In the genomic region with DNA sequence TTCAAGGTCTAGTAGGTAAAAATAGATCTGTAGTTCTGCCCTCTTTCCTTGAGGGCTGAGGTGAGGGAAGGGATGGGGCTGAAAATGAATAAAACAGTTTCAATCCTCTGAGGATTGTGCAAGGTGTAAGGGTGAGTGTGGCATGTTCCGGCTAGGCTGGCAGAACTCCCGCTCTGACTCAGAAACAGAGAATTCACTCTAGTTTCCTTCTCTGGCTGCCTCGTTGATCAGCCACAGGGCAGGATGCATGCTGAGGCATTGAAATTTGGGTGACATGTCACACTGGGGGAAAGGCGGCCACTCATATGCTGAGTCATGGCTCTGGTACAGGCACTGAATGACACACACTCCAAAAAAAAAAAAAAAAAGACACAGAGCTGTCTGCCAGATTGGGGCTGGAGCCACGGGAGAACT, we compare ENCODE assay signal across 9 mouse cellular contexts. TPM values are rescaled to one million over a fixed set of nuclear protein-coding genes. Genes with fewer than 3 reads are reported as not detected.
DNase-seq lines count a peak whose midpoint lies in the region; ATAC-seq lines count a peak whose summit lies in the region.
"Had no signal": no experiment of that assay in that cellular context is flagged by ENCODE, and none has a peak within 500 bp of the region (broad histone marks: within the 10 kb centered on the region; RNA-seq: fewer than 3 reads in every experiment).

No protein-coding gene starts in this region.

- no peak overlapping the region for H3K9ac ChIP-seq in kidney, embryonic 16.5 days (replicated peaks; ENCODE audit: low read length)
- no peak overlapping the region for H3K9ac ChIP-seq in heart, embryonic 12.5 days
- H3K9ac ChIP-seq in midbrain, embryonic 16.5 days (ENCODE audit: low read depth, low read length): no peak overlapping the region
- H3K9ac ChIP-seq in forebrain, embryonic 16.5 days (replicated peaks; ENCODE audit: low read depth, low read length): no peak overlapping the region
- H3K9ac ChIP-seq: hindbrain, embryonic 15.5 days had no signal

- no peaks in the 10 kb centered on the region for H3K9me3 ChIP-seq in kidney, embryonic 16.5 days (ENCODE audit: low read length)
- no peaks in the 10 kb centered on the region for H3K9me3 ChIP-seq in heart, embryonic 12.5 days (replicated peaks)
- H3K9me3 ChIP-seq in midbrain, embryonic 16.5 days (replicated peaks; ENCODE audit: control insufficient read depth, low read length, poor library complexity, severe bottlenecking): no peaks in the 10 kb centered on the region
- no peaks in the 10 kb centered on the region for H3K9me3 ChIP-seq in forebrain, embryonic 16.5 days (ENCODE audit: control insufficient read depth, low read length)
- H3K9me3 ChIP-seq: hindbrain, embryonic 15.5 days had no signal

- intact Hi-C loops in left cerebral cortex, postnatal 4 days (cut with DNase I): no loop called here

- peak; percentile 41 to 67 for DNase-seq in kidney, postnatal 25 days
- peak; percentile 92 for DNase-seq in adrenal gland, adult 2 months
- DNase-seq in lung, postnatal 4 days: peak; percentile 61 to 62
- DNase-seq in left cerebral cortex, postnatal 4 days: no peak

- H3K27me3 ChIP-seq in kidney, embryonic 16.5 days (ENCODE audit: insufficient read depth, low read length): no peaks in the 10 kb centered on the region
- H3K27me3 ChIP-seq in heart, embryonic 12.5 days (replicated peaks): no peaks in the 10 kb centered on the region
- H3K27me3 ChIP-seq in midbrain, embryonic 16.5 days (ENCODE audit: control insufficient read depth, insufficient read depth, low read depth, low read length): no peaks in the 10 kb centered on the region
- no peaks in the 10 kb centered on the region for H3K27me3 ChIP-seq in forebrain, embryonic 16.5 days (replicated peaks; ENCODE audit: control insufficient read depth, insufficient read depth, low read length)
- H3K27me3 ChIP-seq: hindbrain, embryonic 15.5 days had no signal

- WGBS in kidney, embryonic 16.5 days: 55% methylated on average over 5 of the region's 5 CpGs
- 41% methylated on average over 5 of the region's 5 CpGs for WGBS in heart, embryonic 12.5 days
- WGBS in midbrain, embryonic 16.5 days: 75% methylated on average over 5 of the region's 5 CpGs
- WGBS in forebrain, embryonic 16.5 days: 72% methylated on average over 5 of the region's 5 CpGs

- H3K36me3 ChIP-seq in kidney, embryonic 16.5 days (ENCODE audit: insufficient read depth, low read length): no peaks in the 10 kb centered on the region
- H3K36me3 ChIP-seq in heart, embryonic 12.5 days: no peaks in the 10 kb centered on the region
- H3K36me3 ChIP-seq in midbrain, embryonic 16.5 days (ENCODE audit: control insufficient read depth, insufficient read depth, low read length): no peaks in the 10 kb centered on the region
- H3K36me3 ChIP-seq in forebrain, embryonic 16.5 days (ENCODE audit: control insufficient read depth, insufficient read depth): no peaks in the 10 kb centered on the region
- H3K36me3 ChIP-seq: hindbrain, embryonic 15.5 days had no signal

- ATAC-seq in kidney, embryonic 16.5 days (ENCODE audit: low FRiP score, low TSS enrichment): no peak
- ATAC-seq in heart, embryonic 12.5 days (ENCODE audit: insufficient number of reproducible peaks, low FRiP score): no peak
- ATAC-seq in midbrain, embryonic 16.5 days: no peak
- no peak for ATAC-seq in forebrain, embryonic 16.5 days

- no peak overlapping the region for H3K4me3 ChIP-seq in kidney, embryonic 16.5 days (ENCODE audit: low read length)
- no peak overlapping the region for H3K4me3 ChIP-seq in heart, embryonic 12.5 days
- no peak overlapping the region for H3K4me3 ChIP-seq in midbrain, embryonic 16.5 days (ENCODE audit: low read depth, low read length)
- no peak overlapping the region for H3K4me3 ChIP-seq in forebrain, embryonic 16.5 days (replicated peaks; ENCODE audit: low read length)
- H3K4me3 ChIP-seq: hindbrain, embryonic 15.5 days had no signal

- no peak overlapping the region for H3K27ac ChIP-seq in kidney, embryonic 16.5 days (ENCODE audit: low read length)
- peak overlapping the region; percentile 12 for H3K27ac ChIP-seq in heart, embryonic 12.5 days (ENCODE audit: poor library complexity, severe bottlenecking)
- no peak overlapping the region for H3K27ac ChIP-seq in midbrain, embryonic 16.5 days (ENCODE audit: low read length)
- H3K27ac ChIP-seq in forebrain, embryonic 16.5 days (ENCODE audit: low read length): no peak overlapping the region
- H3K27ac ChIP-seq: hindbrain, embryonic 15.5 days had no signal

- no peak overlapping the region for H3K4me2 ChIP-seq in kidney, embryonic 16.5 days (replicated peaks; ENCODE audit: low read depth, low read length)
- no peak overlapping the region for H3K4me2 ChIP-seq in heart, embryonic 12.5 days
- H3K4me2 ChIP-seq in midbrain, embryonic 16.5 days (ENCODE audit: low read length): no peak overlapping the region
- H3K4me2 ChIP-seq in forebrain, embryonic 16.5 days (ENCODE audit: low read length): no peak overlapping the region
- H3K4me2 ChIP-seq: hindbrain, embryonic 15.5 days had no signal

- no peaks in the 10 kb centered on the region for H3K4me1 ChIP-seq in kidney, embryonic 16.5 days (ENCODE audit: insufficient read depth, low read length)
- H3K4me1 ChIP-seq in heart, embryonic 12.5 days (replicated peaks): peaks cover 35% of the 10 kb centered on the region
- H3K4me1 ChIP-seq in midbrain, embryonic 16.5 days (ENCODE audit: control insufficient read depth, insufficient read depth, low read length): no peaks in the 10 kb centered on the region
- H3K4me1 ChIP-seq in forebrain, embryonic 16.5 days (replicated peaks; ENCODE audit: control insufficient read depth, insufficient read depth, low read length): no peaks in the 10 kb centered on the region
- H3K4me1 ChIP-seq: hindbrain, embryonic 15.5 days had no signal

RNA-seq across cellular contexts. Expression of gene Irf2bp2, which starts 42.8 kb away (rescaled TPM):
- polyA plus RNA-seq in kidney, embryonic 16.5 days (2015; fragmentation: Nextera tagmentation; extraction: Ambion mirVana): 11.5 and 12.1 TPM in 2 replicates
- 10 to 100 TPM; 89.4 to 92.0 TPM for total RNA-seq in adrenal gland, adult 2 months (2021)
- polyA plus RNA-seq in adrenal gland, adult 2 months (2012; rRNA removed): 111 and 120 TPM in 2 replicates
- 8.9 and 9.7 TPM in 2 replicates for polyA plus RNA-seq in heart, embryonic 12.5 days (2016; fragmentation: Nextera tagmentation; extraction: Ambion mirVana)
- 9.6 and 9.9 TPM in 2 replicates for polyA plus RNA-seq in midbrain, embryonic 16.5 days (2015; fragmentation: Nextera tagmentation; extraction: Ambion mirVana)
- 10.1 and 10.7 TPM in 2 replicates for polyA plus RNA-seq in forebrain, embryonic 16.5 days (2015; fragmentation: Nextera tagmentation; extraction: Ambion mirVana)
- 10 to 100 TPM; 52.6 to 53.0 TPM for total RNA-seq in left cerebral cortex, postnatal 4 days (2021)
